Mouse (Mus musculus): ENCODE measurements at regions not wholly inside any gene's neighbourhood (a gene's known extent, or its start where the extent isn't known, plus 50 kb on each side); places are given as distances from the start of the nearest gene placed in this dataset.

DNA sequence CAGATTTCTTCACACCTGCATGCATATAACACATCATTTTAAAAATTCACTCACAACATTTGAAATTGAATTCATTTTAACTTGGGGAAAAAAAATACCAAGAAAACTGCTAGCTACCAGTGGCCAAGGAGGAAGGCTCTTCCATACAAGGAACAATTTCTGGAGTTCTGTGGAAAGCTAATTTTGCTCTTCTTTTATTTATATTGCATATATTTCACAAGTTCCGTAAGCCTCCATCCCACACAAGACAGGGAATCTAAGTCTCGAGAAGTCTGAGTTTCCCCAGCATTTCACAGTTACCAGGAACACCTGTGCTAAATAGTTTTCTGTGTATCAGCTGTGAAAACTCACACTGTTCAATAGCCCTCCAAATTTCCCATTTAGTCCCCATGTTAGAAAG lies 198.8 kb upstream of the Tenm2 start:
- TF ChIP-seq CTCF (IDR thresholded peaks at IDR 0.05; ENCODE audit: borderline replicate concordance, insufficient read depth, low read depth, low read length) = no peak
- no peak for TF ChIP-seq POLR2A (IDR thresholded peaks at IDR 0.05; ENCODE audit: borderline replicate concordance, insufficient read depth, low read length)
